Mouse (Mus musculus): ENCODE data around the gene Map4k1.

GRCm38 (mm10) chr7:29037261-29037660 lies 55.4 kb downstream of the Map4k1 start:
- TF ChIP-seq EP300 (IDR thresholded peaks at IDR 0.05; ENCODE audit: low read depth): no peak
- TF ChIP-seq CTCF (IDR thresholded peaks at IDR 0.05; ENCODE audit: low read depth): no peak

All from heart, postnatal 0 days (tissue).